Mouse (Mus musculus) megakaryocyte, embryonic 14.5 days (primary cell): ENCODE data around the gene Pgm1.

Experiments used
- FLI1 ChIP-seq: IDR thresholded peaks from 2 replicates; pipeline ENCODE4 v1.6.1; 2012; ENCODE audit warnings: low read length, inconsistent platforms, mixed read lengths
- GATA1 ChIP-seq: IDR thresholded peaks from 3 replicates; pipeline ENCODE4 v1.6.1; 2012; ENCODE audit warnings: mixed read lengths, low read length, inconsistent platforms, borderline replicate concordance

GRCm38 (mm10) chr4:99926380-99926779 lies 2.8 kb upstream of the Pgm1 start:
- no peak for TF ChIP-seq GATA1
- TF ChIP-seq FLI1, result no peak
